9 mouse cellular contexts compared by ENCODE assay signal in the genomic region with DNA sequence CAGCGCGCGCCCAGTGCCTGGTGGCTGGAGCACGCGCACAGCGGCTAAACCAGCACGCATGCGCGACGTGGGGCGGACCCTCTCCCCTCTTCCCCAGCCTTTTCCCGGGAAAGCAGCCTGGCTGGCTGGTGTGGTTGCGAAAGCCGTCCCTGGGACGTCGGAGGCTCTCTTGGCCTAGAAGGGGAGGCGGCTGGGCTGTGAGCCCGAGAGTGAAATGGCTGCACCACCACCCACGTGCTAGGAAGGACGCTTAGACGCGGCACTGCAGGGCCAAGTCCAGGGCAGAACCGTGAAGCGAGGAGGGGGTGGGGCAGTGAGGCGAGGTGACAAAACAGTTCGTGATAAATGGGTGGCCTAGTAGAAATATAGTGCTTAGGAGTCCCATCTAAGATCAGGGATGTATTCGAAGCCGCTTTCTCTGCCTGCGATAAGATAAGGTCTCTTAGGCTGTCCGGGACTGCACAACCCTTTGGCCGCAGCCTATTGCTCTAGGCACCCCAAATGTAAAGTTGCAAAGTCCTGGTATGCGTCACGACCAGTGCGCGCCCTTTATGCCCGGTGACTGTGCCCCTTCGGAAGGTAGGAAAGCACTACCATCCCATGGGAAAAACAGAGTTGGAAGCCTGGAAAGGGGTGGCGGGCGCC. TPM values are rescaled to one million over a fixed set of nuclear protein-coding genes. Genes with fewer than 3 reads are reported as not detected.
A peak's percentile ranks its signal among the peaks of the same experiment; 100 is the strongest.
DNase-seq lines count a peak whose midpoint lies in the region; ATAC-seq and TF ChIP-seq lines count a peak whose summit lies in the region.
"Had no signal": no experiment of that assay in that cellular context is flagged by ENCODE, and none has a peak within 500 bp of the region (broad histone marks: within the 10 kb centered on the region; RNA-seq: fewer than 3 reads in every experiment).

No protein-coding gene starts in this region.

- no peak overlapping the region for H3K27ac ChIP-seq in heart, embryonic 12.5 days (ENCODE audit: poor library complexity, severe bottlenecking)
- H3K27ac ChIP-seq in lung, postnatal 0 days (ENCODE audit: low read length): no peak overlapping the region

- H3K4me3 ChIP-seq in heart, embryonic 12.5 days: peak overlapping the region; percentile 38
- H3K4me3 ChIP-seq in lung, postnatal 0 days (ENCODE audit: low read depth, low read length): peak overlapping the region; percentile 3; the same call in 1 of the 2 replicates

- TF ChIP-seq EP300 in lung, postnatal 0 days (IDR thresholded peaks at IDR 0.05): no peak

- DNase-seq in cerebellum, adult 9-10 months: peak; percentile 31
- DNase-seq in adrenal gland, postnatal 10 days: peak; percentile 81
- DNase-seq in kidney, adult 9 months: peak; percentile 75
- peak; percentile 92 for DNase-seq in lung, postnatal 0 days (ENCODE audit: low spot score)
- DNase-seq in right cerebral cortex, postnatal 4 days: peak; percentile 69
- DNase-seq in left cerebral cortex, adult 11 months (ENCODE audit: low spot score): no peak

- H3K36me3 ChIP-seq in heart, embryonic 12.5 days: no peaks in the 10 kb centered on the region
- no peaks in the 10 kb centered on the region for H3K36me3 ChIP-seq in lung, postnatal 0 days (ENCODE audit: insufficient read depth, low read length)

- TF ChIP-seq CTCF in lung, postnatal 0 days (IDR thresholded peaks at IDR 0.05): no peak

- peaks cover 96% of the 10 kb centered on the region for H3K27me3 ChIP-seq in heart, embryonic 12.5 days (replicated peaks)
- H3K27me3 ChIP-seq in lung, postnatal 0 days (replicated peaks; ENCODE audit: insufficient read depth, low read length): peaks cover 95% of the 10 kb centered on the region

- no peak for ATAC-seq in cerebellum, adult (ENCODE audit: insufficient number of reproducible peaks, low FRiP score, low TSS enrichment)
- no peak for ATAC-seq in heart, embryonic 12.5 days (ENCODE audit: insufficient number of reproducible peaks, low FRiP score)
- peak; percentile 75 for ATAC-seq in lung, postnatal 0 days

- 0 out of 2 replicates have a peak overlapping the region, but pooled peaks have one; percentile 48 for H3K9ac ChIP-seq in heart, embryonic 12.5 days
- H3K9ac ChIP-seq in lung, postnatal 0 days (replicated peaks; ENCODE audit: low read depth): no peak overlapping the region

- WGBS in heart, embryonic 12.5 days: under 1% methylated on average over 39 of the region's 39 CpGs
- 1% methylated on average over 39 of the region's 39 CpGs for WGBS in lung, postnatal 0 days

- peak overlapping the region; percentile 71 for H3K4me2 ChIP-seq in heart, embryonic 12.5 days
- H3K4me2 ChIP-seq in lung, postnatal 0 days (replicated peaks; ENCODE audit: low read depth, low read length): 0 out of 2 replicates have a peak overlapping the region, but pooled peaks have one; percentile 14

- peaks cover 46% of the 10 kb centered on the region for H3K4me1 ChIP-seq in heart, embryonic 12.5 days (replicated peaks)
- H3K4me1 ChIP-seq in lung, postnatal 0 days (ENCODE audit: insufficient read depth, low read depth, low read length): peaks cover 15% of the 10 kb centered on the region

- no peaks in the 10 kb centered on the region for H3K9me3 ChIP-seq in heart, embryonic 12.5 days (replicated peaks)
- H3K9me3 ChIP-seq in lung, postnatal 0 days (ENCODE audit: low read length): no peaks in the 10 kb centered on the region

RNA-seq across cellular contexts. Expression of a gene that starts 6.0 kb away (rescaled TPM):
- 10 to 100 TPM in 1 of 2 experiments, 1 to 10 TPM in 1; 8.8 to 12.3 TPM for total RNA-seq in adrenal gland, postnatal 10 days (2021)
- polyA plus RNA-seq in heart, embryonic 12.5 days (2016; fragmentation: Nextera tagmentation; extraction: Ambion mirVana): 7.3 and 8.8 TPM in 2 replicates
- polyA plus RNA-seq in lung, postnatal 0 days (2015; fragmentation: Nextera tagmentation; extraction: Ambion mirVana): 9.4 and 9.8 TPM in 2 replicates

RNA-seq across cellular contexts. Expression of a gene that starts 24.0 kb away (rescaled TPM):
- 1 to 10 TPM; 6.7 to 7.9 TPM for total RNA-seq in adrenal gland, postnatal 10 days (2021)
- polyA plus RNA-seq in heart, embryonic 12.5 days (2016; fragmentation: Nextera tagmentation; extraction: Ambion mirVana): 29.3 and 30.5 TPM in 2 replicates
- 6.2 and 6.9 TPM in 2 replicates for polyA plus RNA-seq in lung, postnatal 0 days (2015; fragmentation: Nextera tagmentation; extraction: Ambion mirVana)

RNA-seq across cellular contexts. Expression of a gene that starts 39.3 kb away (rescaled TPM):
- 100 to 1,000 TPM in 1 of 2 experiments, 10 to 100 TPM in 1; 52.0 to 133 TPM for total RNA-seq in adrenal gland, postnatal 10 days (2021)
- 13.2 and 14.9 TPM in 2 replicates for polyA plus RNA-seq in heart, embryonic 12.5 days (2016; fragmentation: Nextera tagmentation; extraction: Ambion mirVana)
- polyA plus RNA-seq in lung, postnatal 0 days (2015; fragmentation: Nextera tagmentation; extraction: Ambion mirVana): 8.9 and 9.7 TPM in 2 replicates

RNA-seq across cellular contexts. Expression of a gene that starts 58.7 kb away (rescaled TPM):
- total RNA-seq in adrenal gland, postnatal 10 days (2021): not detected
- not detected in 2 replicates for polyA plus RNA-seq in heart, embryonic 12.5 days (2016; fragmentation: Nextera tagmentation; extraction: Ambion mirVana)
- not detected in 2 replicates for polyA plus RNA-seq in lung, postnatal 0 days (2015; fragmentation: Nextera tagmentation; extraction: Ambion mirVana)
- polyA plus RNA-seq: cortical plate, adult 2 months had no signal
